Mouse (Mus musculus): ENCODE data around the gene Prkca. TPM values are rescaled to one million over a fixed set of nuclear protein-coding genes. Genes with fewer than 3 reads are reported as not detected.

The Prkca gene
- total RNA-seq, 2 experiments from 2014 or later: 166 to 177 TPM

GRCm38 (mm10) chr11:107955191-107956062 lies 388.3 kb downstream of the Prkca start:
- no peak for DNase-seq (ENCODE audit: low spot score in 2 of 2)
- intact Hi-C loops (cut with DNase I): no loop called here

- no peak for DNase-seq (ENCODE audit: low spot score in 2 of 2)
- intact Hi-C loops (cut with DNase I): no loop called here
Measured at GRCm38 (mm10) chr11:107951431-107951830, 392.3 kb downstream of the Prkca start.

- intact Hi-C loops (cut with DNase I): no loop called here
- no peak for DNase-seq (ENCODE audit: low spot score in 2 of 2)
Measured at GRCm38 (mm10) chr11:107950658-107951057, 393.1 kb downstream of the Prkca start.

- intact Hi-C loops (cut with DNase I): no loop called here
- DNase-seq (ENCODE audit: low spot score in 2 of 2): no peak
Measured at GRCm38 (mm10) chr11:107950211-107950610, 393.5 kb downstream of the Prkca start.

GRCm38 (mm10) chr11:107947951-107948350 lies 395.8 kb downstream of the Prkca start:
- intact Hi-C loops (cut with DNase I): no loop called here
- no peak for DNase-seq (ENCODE audit: low spot score in 2 of 2)

- DNase-seq (ENCODE audit: low spot score in 2 of 2): no peak
- intact Hi-C loops (cut with DNase I): no loop called here
Measured at GRCm38 (mm10) chr11:107946823-107947222, 396.9 kb downstream of the Prkca start.

- intact Hi-C loops (cut with DNase I): no loop called here
- DNase-seq (ENCODE audit: low spot score in 2 of 2): no peak
Measured at GRCm38 (mm10) chr11:107936929-107937328, 406.8 kb downstream of the Prkca start.

GRCm38 (mm10) chr11:107931721-107932120 lies 412.0 kb downstream of the Prkca start:
- no peak for DNase-seq (ENCODE audit: low spot score in 2 of 2)
- intact Hi-C loops (cut with DNase I): no loop called here

- intact Hi-C loops (cut with DNase I): no loop called here
- no peak for DNase-seq (ENCODE audit: low spot score in 2 of 2)
Measured at GRCm38 (mm10) chr11:107931288-107931687, 412.4 kb downstream of the Prkca start.

GRCm38 (mm10) chr11:107929712-107930111 lies 414.0 kb downstream of the Prkca start:
- peak; percentile 19 to 43 for DNase-seq (ENCODE audit: low spot score in 2 of 2)
- intact Hi-C loops (cut with DNase I): no loop called here

- intact Hi-C loops (cut with DNase I): no loop called here
- DNase-seq (ENCODE audit: low spot score in 2 of 2): no peak
Measured at GRCm38 (mm10) chr11:107919852-107920508, 423.7 kb downstream of the Prkca start.

GRCm38 (mm10) chr11:107917721-107918235 lies 425.9 kb downstream of the Prkca start:
- intact Hi-C loops (cut with DNase I): no loop called here
- DNase-seq (ENCODE audit: low spot score in 2 of 2): no peak

GRCm38 (mm10) chr11:107914634-107915226 lies 429.0 kb downstream of the Prkca start, which contains the start of gene Cacng5:
TSS of gene Cacng5 (minus strand) at chr11:107915055.
- intact Hi-C loops (cut with DNase I): loop anchor here (5.0 kb wide), 1 partner anchor 47 kb away; no protein-coding TSS in a partner anchor
- no peak for DNase-seq (ENCODE audit: low spot score in 2 of 2)

GRCm38 (mm10) chr11:107913317-107913716 lies 430.4 kb downstream of the Prkca start:
- intact Hi-C loops (cut with DNase I): loop anchor here (5.0 kb wide), 1 partner anchor 46 kb away; no protein-coding TSS in a partner anchor
- DNase-seq (ENCODE audit: low spot score in 2 of 2): no peak

GRCm38 (mm10) chr11:107905364-107905763 lies 438.4 kb downstream of the Prkca start:
- no peak for DNase-seq (ENCODE audit: low spot score in 2 of 2)
- intact Hi-C loops (cut with DNase I): no loop called here

GRCm38 (mm10) chr11:107903966-107904605 lies 439.6 kb downstream of the Prkca start:
- DNase-seq (ENCODE audit: low spot score in 2 of 2): no peak
- intact Hi-C loops (cut with DNase I): no loop called here

GRCm38 (mm10) chr11:107900470-107900869 lies 443.3 kb downstream of the Prkca start:
- intact Hi-C loops (cut with DNase I): no loop called here
- no peak for DNase-seq (ENCODE audit: low spot score in 2 of 2)

- intact Hi-C loops (cut with DNase I): no loop called here
- no peak for DNase-seq (ENCODE audit: low spot score in 2 of 2)
Measured at GRCm38 (mm10) chr11:107898698-107899097, 445.0 kb downstream of the Prkca start.

- no peak for DNase-seq (ENCODE audit: low spot score in 2 of 2)
- intact Hi-C loops (cut with DNase I): no loop called here
Measured at GRCm38 (mm10) chr11:107895635-107896034, 448.1 kb downstream of the Prkca start.

GRCm38 (mm10) chr11:107891377-107891776 lies 452.4 kb downstream of the Prkca start:
- intact Hi-C loops (cut with DNase I): no loop called here
- no peak for DNase-seq (ENCODE audit: low spot score in 2 of 2)
